Mouse (Mus musculus) liver, embryonic 16.5 days (tissue): ENCODE measurements around the gene Lyrm7. TPM values are rescaled to one million over a fixed set of nuclear protein-coding genes. Genes with fewer than 3 reads are reported as not detected.

Experiments used
- ATAC-seq: fragments of 200-750 bp; cut with Nextera tagmentation; 2 replicates; pipeline ENCODE4 v1.8.0; 2017; ENCODE audit warnings: low read depth, mild to moderate bottlenecking, moderate number of reproducible peaks, moderate library complexity
- H3K27ac ChIP-seq: fragments of 300-500 bp; sonication (generic); 2 replicates; pipeline ENCODE4 v1.5.1; 2014; ENCODE audit warnings: mild to moderate bottlenecking, low read length
- H3K27me3 ChIP-seq: fragments of 300-500 bp; sonication (generic); 2 replicates; pipeline ENCODE4 v1.6.1; 2014; ENCODE audit warnings: low read depth, low read length, mixed read lengths; ENCODE audit not compliant: control insufficient read depth, insufficient read depth
- H3K36me3 ChIP-seq: fragments of 300-500 bp; sonication (generic); 2 replicates; pipeline ENCODE4 v1.6.1; 2014; ENCODE audit warnings: mild to moderate bottlenecking; ENCODE audit not compliant: control insufficient read depth, insufficient read depth
- H3K4me1 ChIP-seq: fragments of 300-500 bp; sonication (generic); 2 replicates; pipeline ENCODE4 v1.6.1; 2014; ENCODE audit warnings: low read depth, low read length, mixed read lengths; ENCODE audit not compliant: control insufficient read depth
- H3K4me2 ChIP-seq: fragments of 300-500 bp; sonication (generic); 2 replicates; pipeline ENCODE4 v1.6.1; 2014; ENCODE audit warnings: low read depth, low read length, mixed read lengths
- H3K4me3 ChIP-seq: fragments of 300-500 bp; sonication (generic); 2 replicates; pipeline ENCODE4 v1.5.1; 2014; ENCODE audit warnings: low read depth, mild to moderate bottlenecking, low read length
- H3K9ac ChIP-seq: fragments of 300-500 bp; sonication (generic); 2 replicates; pipeline ENCODE4 v1.6.1; 2014; ENCODE audit warnings: low read depth, low read length
- H3K9me3 ChIP-seq: fragments of 300-500 bp; sonication (generic); replicated peaks from 2 replicates; pipeline ENCODE4 v1.6.1; 2016; ENCODE audit warnings: low read length; ENCODE audit not compliant: control insufficient read depth
- WGBS: fragments of 180-500 bp; shearing (Covaris S2); extraction: QIAGEN DNeasy Blood & Tissue Kit; methylation state at CpG from one replicate; pipeline ENCODE4 v1.1.7; 2014; ENCODE audit not compliant: insufficient replicate concordance; 5-methylcytosine and 5-hydroxymethylcytosine counted together
- polyA plus RNA-seq: library from polyadenylated mRNA; unstranded; fragments of >200 nt; fragmentation: Nextera tagmentation; extraction: Ambion mirVana; gene quantifications from 2 replicates; pipeline ENCODE4 v1.2.1, GENCODE M21; 2015

The Lyrm7 gene
- polyA plus RNA-seq, 1 experiment from 2014 or later, result 3.2 TPM

- Histone ChIP-seq H3K4me1 (no peaks in the 10 kb centered on the region; the same call in 1 of the 2 replicates), H3K27ac (peak overlapping the region; percentile 5; the same call in 1 of the 2 replicates), H3K9ac (no peak overlapping the region), H3K4me2 (no peak overlapping the region), H3K36me3 (no peaks in the 10 kb centered on the region), H3K4me3 (no peak overlapping the region), H3K9me3 (no peaks in the 10 kb centered on the region), H3K27me3 (no peaks in the 10 kb centered on the region)
- ATAC-seq, result no peak
- WGBS, result 21% methylated on average over 9 of the region's 9 CpGs
Measured at GRCm38 (mm10) chr11:54807669-54808068, 53.0 kb downstream of the Lyrm7 start.

- Histone ChIP-seq H3K9me3 (no peaks in the 10 kb centered on the region), H3K9ac (no peak overlapping the region), H3K36me3 (no peaks in the 10 kb centered on the region), H3K27me3 (no peaks in the 10 kb centered on the region), H3K4me1 (no peaks in the 10 kb centered on the region; the same call in 1 of the 2 replicates), H3K4me2 (no peak overlapping the region), H3K27ac (no peak overlapping the region), H3K4me3 (no peak overlapping the region)
- WGBS, result 80% methylated on average over 28 of the region's 28 CpGs
- no peak for ATAC-seq
Measured at GRCm38 (mm10) chr11:54806891-54807290, 53.8 kb downstream of the Lyrm7 start.

- Histone ChIP-seq H3K9ac (no peak overlapping the region), H3K4me1 (no peaks in the 10 kb centered on the region; the same call in 1 of the 2 replicates), H3K9me3 (no peaks in the 10 kb centered on the region), H3K27me3 (no peaks in the 10 kb centered on the region), H3K36me3 (no peaks in the 10 kb centered on the region), H3K27ac (no peak overlapping the region), H3K4me2 (no peak overlapping the region), H3K4me3 (no peak overlapping the region)
- ATAC-seq, result no peak
- 73% methylated on average over 4 of the region's 4 CpGs for WGBS
Measured at GRCm38 (mm10) chr11:54805196-54805595, 55.5 kb downstream of the Lyrm7 start.

- Histone ChIP-seq H3K27ac (no peak overlapping the region), H3K9me3 (no peaks in the 10 kb centered on the region), H3K36me3 (no peaks in the 10 kb centered on the region), H3K4me3 (no peak overlapping the region), H3K9ac (no peak overlapping the region), H3K4me1 (no peaks in the 10 kb centered on the region; the same call in 1 of the 2 replicates), H3K4me2 (no peak overlapping the region), H3K27me3 (no peaks in the 10 kb centered on the region)
- ATAC-seq, result no peak
- whole genome bisulfite sequencing, result 35% methylated on average over 6 of the region's 6 CpGs
Measured at GRCm38 (mm10) chr11:54802621-54803020, 58.1 kb downstream of the Lyrm7 start.

GRCm38 (mm10) chr11:54801791-54802558 is 58.7 kb downstream of the Lyrm7 start:
- no peak overlapping the region for H3K27ac ChIP-seq
- H3K36me3 ChIP-seq, result no peaks in the 10 kb centered on the region
- H3K27me3 ChIP-seq, result no peaks in the 10 kb centered on the region
- H3K4me2 ChIP-seq, result no peak overlapping the region
- H3K9ac ChIP-seq, result no peak overlapping the region
- H3K4me1 ChIP-seq, result no peaks in the 10 kb centered on the region; the same call in 1 of the 2 replicates
- no peaks in the 10 kb centered on the region for H3K9me3 ChIP-seq
- no peak overlapping the region for H3K4me3 ChIP-seq
- ATAC-seq, result peak; percentile 45
- WGBS, result 15% methylated on average over 6 of the region's 6 CpGs

- Histone ChIP-seq H3K9me3 (no peaks in the 10 kb centered on the region), H3K27ac (no peak overlapping the region), H3K4me2 (no peak overlapping the region), H3K4me1 (no peaks in the 10 kb centered on the region), H3K36me3 (no peaks in the 10 kb centered on the region), H3K9ac (no peak overlapping the region), H3K4me3 (no peak overlapping the region), H3K27me3 (no peaks in the 10 kb centered on the region)
- 69% methylated on average over 11 of the region's 11 CpGs for WGBS
- no peak for ATAC-seq
Measured at GRCm38 (mm10) chr11:54796551-54796950, 64.2 kb downstream of the Lyrm7 start.

- 72% methylated on average over 3 of the region's 3 CpGs for WGBS
- no peaks in the 10 kb centered on the region for H3K4me1 ChIP-seq
- H3K27ac ChIP-seq, result no peak overlapping the region
- no peak overlapping the region for H3K9ac ChIP-seq
- H3K36me3 ChIP-seq, result no peaks in the 10 kb centered on the region
- ATAC-seq, result no peak
- H3K4me3 ChIP-seq, result no peak overlapping the region
- H3K27me3 ChIP-seq, result no peaks in the 10 kb centered on the region
- no peak overlapping the region for H3K4me2 ChIP-seq
- H3K9me3 ChIP-seq, result no peaks in the 10 kb centered on the region
Measured at GRCm38 (mm10) chr11:54794678-54795077, 66.0 kb downstream of the Lyrm7 start.

GRCm38 (mm10) chr11:54793173-54793572 is 67.5 kb downstream of the Lyrm7 start:
- Histone ChIP-seq H3K27ac (no peak overlapping the region), H3K4me1 (peaks cover 1% of the 10 kb centered on the region; the same call in 1 of the 2 replicates), H3K4me2 (no peak overlapping the region), H3K9ac (no peak overlapping the region), H3K27me3 (no peaks in the 10 kb centered on the region), H3K9me3 (no peaks in the 10 kb centered on the region), H3K4me3 (no peak overlapping the region), H3K36me3 (no peaks in the 10 kb centered on the region)
- ATAC-seq, result no peak
- WGBS, result 20% methylated on average over 1 of the region's 1 CpGs

GRCm38 (mm10) chr11:54791458-54791857 is 69.3 kb downstream of the Lyrm7 start:
- Histone ChIP-seq H3K9ac (no peak overlapping the region), H3K9me3 (no peaks in the 10 kb centered on the region), H3K27ac (no peak overlapping the region), H3K4me3 (no peak overlapping the region), H3K4me1 (peaks cover 11% of the 10 kb centered on the region), H3K4me2 (no peak overlapping the region), H3K36me3 (no peaks in the 10 kb centered on the region), H3K27me3 (no peaks in the 10 kb centered on the region)
- ATAC-seq, result no peak
- 78% methylated on average over 4 of the region's 4 CpGs for WGBS
